9 mouse cellular contexts compared by ENCODE assay signal in genomic region chr1:165700933-165701518, GRCm38 (mm10). TPM values are rescaled to one million over a fixed set of nuclear protein-coding genes. Genes with fewer than 3 reads are reported as not detected.
DNase-seq lines count a peak whose midpoint lies in the region; ATAC-seq and TF ChIP-seq lines count a peak whose summit lies in the region.
"Had no signal": no experiment of that assay in that cellular context is flagged by ENCODE, and none has a peak within 500 bp of the region (broad histone marks: within the 10 kb centered on the region; RNA-seq: fewer than 3 reads in every experiment).

No protein-coding gene starts in this region.

- ATAC-seq in heart, embryonic 11.5 days (replicated peaks; ENCODE audit: insufficient number of reproducible peaks, low FRiP score, low TSS enrichment) = no peak
- ATAC-seq in lung, embryonic 16.5 days (ENCODE audit: low read depth) = no peak
- ATAC-seq in cerebellum, adult (ENCODE audit: insufficient number of reproducible peaks, low FRiP score, low TSS enrichment) = no peak

- no peaks in the 10 kb centered on the region for H3K27me3 ChIP-seq in liver, adult 2 months (ENCODE audit: control insufficient read depth, insufficient read depth, low read length)
- H3K27me3 ChIP-seq in heart, embryonic 11.5 days (ENCODE audit: control insufficient read depth, insufficient read depth, low read length) = no peaks in the 10 kb centered on the region
- no peaks in the 10 kb centered on the region for H3K27me3 ChIP-seq in lung, embryonic 16.5 days (ENCODE audit: control insufficient read depth, insufficient read depth, low read depth, low read length)
- H3K27me3 ChIP-seq: limb, embryonic 15.5 days had no signal

- H3K4me3 ChIP-seq in liver, adult 2 months (ENCODE audit: insufficient read depth, low read depth, low read length) = no peak overlapping the region
- H3K4me3 ChIP-seq in heart, embryonic 11.5 days (ENCODE audit: low read depth, low read length) = peak overlapping the region; percentile 9; the same call in 1 of the 2 replicates
- H3K4me3 ChIP-seq in lung, embryonic 16.5 days (ENCODE audit: low read length) = no peak overlapping the region
- H3K4me3 ChIP-seq: limb, embryonic 15.5 days had no signal

- no peaks in the 10 kb centered on the region for H3K9me3 ChIP-seq in heart, embryonic 11.5 days (replicated peaks; ENCODE audit: control insufficient read depth, low read length)
- H3K9me3 ChIP-seq in lung, embryonic 16.5 days (ENCODE audit: control insufficient read depth, low read length) = no peaks in the 10 kb centered on the region
- H3K9me3 ChIP-seq: limb, embryonic 15.5 days had no signal

- TF ChIP-seq CTCF in liver, adult 2 months (IDR thresholded peaks at IDR 0.05; ENCODE audit: low read depth, low read length) = no peak

- no peak overlapping the region for H3K9ac ChIP-seq in liver, adult 2 months (ENCODE audit: low read depth, low read length)
- H3K9ac ChIP-seq in heart, embryonic 11.5 days (ENCODE audit: low read depth, low read length) = peak overlapping the region; percentile 48
- H3K9ac ChIP-seq in lung, embryonic 16.5 days (ENCODE audit: low read length) = no peak overlapping the region
- H3K9ac ChIP-seq: limb, embryonic 15.5 days had no signal

- 63% methylated on average over 6 of the region's 6 CpGs for WGBS in liver, adult 2 months
- WGBS in heart, embryonic 11.5 days (ENCODE audit: insufficient replicate concordance) = 22% methylated on average over 6 of the region's 6 CpGs
- WGBS in lung, embryonic 16.5 days = 52% methylated on average over 6 of the region's 6 CpGs

- no peak for TF ChIP-seq POLR2A in liver, adult 2 months (IDR thresholded peaks at IDR 0.05; ENCODE audit: extremely low read depth, insufficient read depth, low read length)

- H3K79me2 ChIP-seq in liver, adult 2 months (ENCODE audit: control insufficient read depth, insufficient read depth, low read length) = no peaks in the 10 kb centered on the region

- peak overlapping the region; percentile 64 for H3K4me2 ChIP-seq in heart, embryonic 11.5 days
- H3K4me2 ChIP-seq in lung, embryonic 16.5 days (ENCODE audit: low read depth, low read length) = peak overlapping the region; percentile 7; the same call in 1 of the 2 replicates
- H3K4me2 ChIP-seq: limb, embryonic 15.5 days had no signal

- H3K27ac ChIP-seq in liver, adult 2 months (replicated peaks; ENCODE audit: insufficient read depth, low read depth, low read length) = peak overlapping the region; percentile 52
- H3K27ac ChIP-seq in heart, embryonic 11.5 days (ENCODE audit: low read depth, low read length) = peak overlapping the region; percentile 93
- no peak overlapping the region for H3K27ac ChIP-seq in lung, embryonic 16.5 days (ENCODE audit: low read length)
- H3K27ac ChIP-seq: limb, embryonic 15.5 days had no signal

- H3K36me3 ChIP-seq in liver, adult 2 months (ENCODE audit: control insufficient read depth, insufficient read depth, low read length) = no peaks in the 10 kb centered on the region
- H3K36me3 ChIP-seq in heart, embryonic 11.5 days (ENCODE audit: control insufficient read depth, insufficient read depth, low read length) = no peaks in the 10 kb centered on the region
- H3K36me3 ChIP-seq in lung, embryonic 16.5 days (ENCODE audit: control insufficient read depth, insufficient read depth, low read length) = no peaks in the 10 kb centered on the region
- H3K36me3 ChIP-seq: limb, embryonic 15.5 days had no signal

- DNase-seq in liver, adult 2 months (ENCODE audit: extremely low read depth, low read depth, low spot score) = no peak
- no peak for DNase-seq in liver
- peak; percentile 77 for DNase-seq in thymus, postnatal 14 days
- no peak for DNase-seq in retina, embryonic 14.5 days (ENCODE audit: low spot score)
- no peak for DNase-seq in right cerebral cortex, postnatal 25 days

- H3K4me1 ChIP-seq in liver, adult 2 months (ENCODE audit: control insufficient read depth, insufficient read depth, low read length) = peaks cover 20% of the 10 kb centered on the region
- peaks cover 88% of the 10 kb centered on the region for H3K4me1 ChIP-seq in heart, embryonic 11.5 days (ENCODE audit: control insufficient read depth, insufficient read depth, low read length)
- H3K4me1 ChIP-seq in lung, embryonic 16.5 days (replicated peaks; ENCODE audit: control insufficient read depth, insufficient read depth, low read length) = peaks cover 36% of the 10 kb centered on the region

RNA-seq across cellular contexts. Expression of gene Rcsd1, which starts 8.5 kb away (rescaled TPM):
- 2.6 and 3.0 TPM in 2 replicates for total RNA-seq in liver, adult 2 months (2014; rRNA removed)
- 2.8 and 3.3 TPM in 2 replicates for polyA plus RNA-seq in liver, adult 2 months (2012; rRNA removed)
- polyA plus RNA-seq in heart, embryonic 11.5 days (2014; fragmentation: Nextera tagmentation; extraction: Ambion mirVana) = 85.4 and 91.8 TPM in 2 replicates
- polyA plus RNA-seq in lung, embryonic 16.5 days (2015; fragmentation: Nextera tagmentation; extraction: Ambion mirVana) = 47.8 and 51.5 TPM in 2 replicates

Comparison
In these comparisons a context has a peak if more than half of its experiments do, and no peak if none do; other contexts are left out.
1. RNA of gene Rcsd1, which starts 8.5 kb away (polyA plus RNA-seq): 85.4 to 91.8 TPM in heart, embryonic 11.5 days and 47.8 to 51.5 TPM in lung, embryonic 16.5 days; 2.8 to 3.3 TPM in liver, adult 2 months; every median in the first group is over 10 times any median in the second.